Mouse (Mus musculus): ENCODE measurements around the gene Shisa3.

Gene Shisa3

GRCm38 (mm10) chr5:67633138-67633782 is 25.6 kb downstream of the Shisa3 start:
- no peak for DNase-seq (ENCODE audit: low read depth)

GRCm38 (mm10) chr5:67633831-67634268 is 26.2 kb downstream of the Shisa3 start:
- no peak for DNase-seq (ENCODE audit: low read depth)

DNA sequence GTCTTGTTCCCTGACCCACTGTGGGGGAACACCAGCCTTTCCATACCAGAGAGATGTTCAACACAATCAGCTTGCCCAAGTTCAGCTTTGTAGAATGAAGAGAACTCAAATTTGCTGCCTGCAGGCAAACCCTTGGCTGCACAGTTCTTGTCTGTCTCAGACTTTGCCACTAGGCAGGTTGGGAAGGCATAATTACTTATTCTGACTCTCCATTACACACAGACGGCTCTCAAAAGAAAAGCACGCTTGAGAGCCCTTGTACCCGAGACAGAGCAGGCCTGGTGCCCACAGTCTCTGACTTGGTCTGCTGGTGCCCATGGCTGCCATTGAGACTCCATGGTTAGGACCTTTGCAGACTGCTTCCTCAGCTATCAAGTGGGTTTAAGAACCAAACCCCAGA is 26.7 kb downstream of the Shisa3 start:
- no peak for DNase-seq (ENCODE audit: low read depth)

DNA sequence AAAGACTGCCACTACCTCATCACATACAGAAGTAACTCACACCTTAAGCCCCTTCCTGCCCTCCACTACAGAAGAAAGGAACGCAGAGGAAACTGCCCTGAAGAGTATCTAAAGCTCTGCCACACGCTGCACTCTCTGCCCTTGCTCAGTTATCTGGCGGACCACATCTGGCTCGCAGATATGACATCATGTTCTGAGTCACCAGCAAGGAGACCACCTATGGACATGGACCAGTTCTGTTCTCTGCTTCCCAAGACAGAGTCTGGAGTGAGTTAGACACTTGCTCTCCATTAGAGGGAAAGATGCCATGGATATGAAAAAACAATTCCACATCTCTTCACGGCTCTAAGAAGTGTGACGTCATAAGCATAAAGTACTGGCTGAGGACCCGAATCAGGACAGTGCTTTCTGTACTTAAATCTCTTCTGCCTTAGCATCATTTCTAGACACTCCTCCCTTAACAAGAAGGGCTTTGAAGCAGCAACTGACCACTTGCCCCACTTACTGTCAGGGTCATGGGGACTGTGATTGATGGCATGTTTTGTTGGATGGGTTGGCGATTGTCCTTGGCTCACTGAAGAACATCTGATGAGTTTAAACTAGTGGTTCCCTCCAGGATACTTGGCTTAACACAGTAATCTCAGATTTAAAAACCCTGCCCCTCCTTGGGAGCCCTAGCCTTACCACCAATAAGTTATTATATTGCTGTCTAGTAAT is 33.1 kb downstream of the Shisa3 start:
- no peak for DNase-seq (ENCODE audit: low read depth)

DNA sequence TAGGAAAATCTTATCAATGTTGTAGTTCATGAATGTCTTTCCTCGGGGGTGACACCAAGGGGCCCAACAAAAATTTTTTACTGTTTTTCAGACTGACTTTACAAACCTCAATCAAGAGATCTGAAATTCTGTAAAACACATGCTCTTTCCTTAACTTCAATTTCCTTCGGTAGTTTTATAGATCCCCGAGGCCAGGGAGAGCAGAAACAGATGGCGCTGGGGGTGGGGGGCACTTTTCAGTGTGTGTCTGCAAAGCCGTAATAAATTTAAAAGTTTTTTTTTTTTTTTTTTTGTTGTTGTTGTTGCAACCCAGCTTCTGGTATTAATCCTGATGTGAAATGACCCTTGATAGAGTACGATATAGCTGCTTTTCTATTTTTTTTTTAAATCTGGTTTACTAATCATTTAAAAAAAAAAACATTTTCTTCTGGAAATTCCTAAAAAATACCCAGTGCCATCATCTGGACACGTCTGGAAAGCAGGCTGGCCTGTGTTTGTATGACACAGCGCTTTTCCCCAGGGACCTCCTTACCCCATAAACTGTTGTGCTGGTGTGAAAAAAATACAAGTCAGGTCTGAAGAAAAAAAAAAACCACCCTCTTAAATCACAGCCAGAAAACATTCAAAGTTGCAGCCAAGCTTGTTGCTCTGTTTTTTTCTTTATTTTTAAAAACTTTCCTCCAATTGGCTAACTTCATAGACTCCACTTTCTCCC is 33.9 kb downstream of the Shisa3 start:
- no peak for DNase-seq (ENCODE audit: low read depth)

DNA sequence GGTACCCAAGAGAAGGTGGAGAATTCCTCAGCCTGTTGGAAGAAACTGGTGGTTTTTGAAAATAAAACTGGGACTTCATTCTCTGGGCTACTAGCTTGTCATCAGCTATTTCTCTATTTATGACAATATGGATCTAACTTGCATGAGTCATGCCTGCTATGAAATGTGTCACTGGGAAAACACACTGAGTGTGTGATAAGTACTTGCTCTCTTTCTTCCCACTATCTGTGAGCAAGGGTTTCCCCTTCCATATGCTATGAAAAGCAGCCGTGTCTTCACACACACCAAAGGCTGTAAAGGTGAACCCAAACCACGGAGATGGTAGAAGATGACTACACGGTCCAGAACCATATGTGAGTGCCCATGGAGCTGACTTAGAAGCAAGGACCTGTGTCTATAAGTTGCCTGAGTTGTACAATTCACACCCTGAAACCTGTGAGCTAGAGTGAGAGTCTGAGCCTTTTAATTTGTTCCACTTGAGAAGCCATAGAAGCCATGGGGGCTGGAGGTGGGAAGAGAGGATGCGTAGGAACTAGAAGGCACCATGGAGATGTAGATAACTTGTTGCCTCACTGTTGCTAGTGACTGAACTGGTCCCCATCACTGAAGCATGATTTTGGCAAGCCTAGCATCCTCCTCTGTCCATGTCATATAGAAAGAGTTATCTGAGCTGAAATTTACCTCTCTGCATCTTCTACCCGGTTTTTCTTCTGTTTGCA is 36.0 kb downstream of the Shisa3 start:
- DNase-seq (ENCODE audit: low read depth) = no peak

GRCm38 (mm10) chr5:67646756-67647529 is 39.3 kb downstream of the Shisa3 start:
- DNase-seq (ENCODE audit: low read depth) = no peak

DNA sequence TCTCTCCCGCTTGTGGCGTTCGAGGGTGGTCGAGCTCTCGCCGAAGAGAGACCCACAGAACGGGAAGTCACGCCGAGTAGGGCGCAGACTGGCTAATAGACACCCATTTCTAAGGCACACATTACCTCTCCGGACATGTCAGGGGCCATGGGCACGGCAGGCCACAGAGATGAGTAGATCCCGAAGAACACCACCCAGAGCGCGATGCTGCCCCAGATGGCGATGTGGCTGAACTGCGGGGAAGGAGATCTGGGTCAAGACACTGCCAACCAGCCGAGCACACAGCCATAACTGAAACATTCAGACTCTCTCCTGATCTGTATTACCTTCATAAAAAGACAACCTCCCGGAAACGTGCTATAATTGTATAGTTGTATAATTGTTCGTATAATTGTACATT is 39.9 kb downstream of the Shisa3 start:
- DNase-seq (ENCODE audit: low read depth) = no peak

GRCm38 (mm10) chr5:67649156-67649555 is 41.5 kb downstream of the Shisa3 start:
- DNase-seq (ENCODE audit: low read depth) = no peak

DNA sequence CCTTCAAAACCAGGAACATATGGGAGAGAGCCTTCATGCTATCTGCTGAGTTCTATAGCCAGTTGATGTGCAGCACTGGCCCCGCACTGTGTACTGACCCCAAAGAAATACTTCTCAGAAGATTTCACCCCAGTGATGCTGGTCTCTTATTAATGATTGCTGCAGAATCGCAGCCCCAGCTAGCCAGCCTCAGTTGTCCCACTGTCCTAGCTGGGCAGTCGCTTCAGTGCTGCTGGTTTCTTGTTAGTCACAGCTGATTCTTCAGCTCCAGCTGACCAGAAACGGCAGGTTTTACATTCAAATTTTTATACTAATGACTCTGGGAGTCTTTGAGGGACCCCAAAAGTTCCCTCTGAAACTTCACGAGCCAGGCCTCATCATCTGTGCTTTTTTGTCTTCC is 42.3 kb downstream of the Shisa3 start:
- no peak for DNase-seq (ENCODE audit: low read depth)

GRCm38 (mm10) chr5:67652468-67652867 is 44.8 kb downstream of the Shisa3 start:
- no peak for DNase-seq (ENCODE audit: low read depth)

- DNase-seq (ENCODE audit: low read depth) = no peak
Observed at GRCm38 (mm10) chr5:67653543-67653942, 45.9 kb downstream of the Shisa3 start.

DNA sequence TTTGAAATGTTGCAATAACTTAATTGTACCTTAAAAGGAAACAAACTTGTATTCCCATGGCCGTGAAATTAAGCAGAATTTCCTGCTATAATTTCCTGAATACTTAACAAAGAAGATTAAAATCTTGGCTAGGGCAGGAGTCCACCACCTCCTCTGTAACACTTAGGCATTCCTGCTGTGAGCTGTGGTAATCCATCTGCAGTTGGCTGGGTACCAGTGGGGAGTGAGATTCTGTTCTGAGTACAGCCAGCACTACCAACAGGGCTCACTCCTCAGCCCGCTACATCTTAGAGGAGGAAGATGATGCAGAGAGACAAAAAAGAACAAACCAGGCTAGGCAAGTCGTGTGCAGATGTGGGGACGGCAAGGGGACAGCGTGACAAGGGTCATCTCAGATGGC is 46.9 kb downstream of the Shisa3 start:
- DNase-seq (ENCODE audit: low read depth) = no peak

- no peak for DNase-seq (ENCODE audit: low read depth)
Observed at GRCm38 (mm10) chr5:67655696-67656519, 48.2 kb downstream of the Shisa3 start.

- no peak for DNase-seq (ENCODE audit: low read depth)
Observed at GRCm38 (mm10) chr5:67656821-67657259, 49.2 kb downstream of the Shisa3 start.

DNA sequence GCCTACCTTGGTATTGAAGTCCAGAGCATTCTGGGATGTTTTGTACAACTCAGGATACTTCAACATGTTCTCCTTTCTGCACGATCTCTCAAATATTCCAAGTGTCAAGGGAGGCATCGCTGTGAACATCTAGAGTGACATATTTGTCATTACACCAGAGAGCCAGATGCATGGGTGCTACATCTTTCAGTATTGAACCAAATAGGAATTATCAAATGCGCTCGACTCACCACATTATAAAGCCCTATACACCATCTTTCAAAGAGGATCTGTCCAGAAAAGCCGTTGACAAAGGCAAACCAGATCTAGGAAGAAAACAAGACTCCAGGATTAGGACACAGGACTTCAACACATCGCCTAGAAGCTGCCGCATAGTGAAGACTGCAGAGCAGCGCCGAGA is 52.2 kb downstream of the Shisa3 start:
- no peak for DNase-seq (ENCODE audit: low read depth)

- no peak for DNase-seq (ENCODE audit: low read depth)
Observed at GRCm38 (mm10) chr5:67662715-67663114, 55.0 kb downstream of the Shisa3 start.

GRCm38 (mm10) chr5:67669436-67669896 is 61.8 kb downstream of the Shisa3 start:
- no peak for DNase-seq (ENCODE audit: low read depth)

- no peak for DNase-seq (ENCODE audit: low read depth)
Observed at GRCm38 (mm10) chr5:67670158-67670557, 62.5 kb downstream of the Shisa3 start.

GRCm38 (mm10) chr5:67673008-67673407 is 65.3 kb downstream of the Shisa3 start:
- no peak for DNase-seq (ENCODE audit: low read depth)

Data from c-Kit-positive CD71-positive TER-119-negative erythroid progenitor cells, embryonic 14.5 days (primary cell).